Mouse (Mus musculus) liver, postnatal 0 days (tissue): Measurements from ENCODE around the gene Psmb6.

ENCODE experiments used
- CTCF ChIP-seq: sonication (generic); IDR thresholded peaks from 2 replicates; pipeline ENCODE4 v1.5.1; 2016; ENCODE audit warnings: antibody characterized with exemption, low read depth
- EP300 ChIP-seq: IDR thresholded peaks from 2 replicates; pipeline ENCODE4 v1.6.1; 2016; ENCODE audit warnings: antibody characterized with exemption, low read depth, mild to moderate bottlenecking

- TF ChIP-seq CTCF (no peak), EP300 (no peak)
Observed at GRCm38 (mm10) chr11:70562287-70562994, 37.3 kb downstream of the Psmb6 start, which contains the start of gene Mink1.
